Mouse (Mus musculus): ENCODE results near the gene Clec4a1.

Gene Clec4a1

GRCm38 (mm10) chr6:122921451-122921850 is at the start of gene Clec4a1:
Clec4a1 (plus strand) TSS chr6:122921848.
- no peak for DNase-seq

GRCm38 (mm10) chr6:122872800-122873199 is 48.8 kb upstream of the Clec4a1 start:
- DNase-seq: no peak

- DNase-seq: peak; percentile 86 to 90
Observed at GRCm38 (mm10) chr6:122873871-122874719, 47.6 kb upstream of the Clec4a1 start, which contains the start of gene Necap1. Necap1 (plus strand) TSS chr6:122874474.

- no peak for DNase-seq
Observed at GRCm38 (mm10) chr6:122874720-122875389, 46.8 kb upstream of the Clec4a1 start.

GRCm38 (mm10) chr6:122879141-122879735 is 42.4 kb upstream of the Clec4a1 start:
- no peak for DNase-seq

- DNase-seq: no peak
Observed at GRCm38 (mm10) chr6:122879781-122880505, 41.7 kb upstream of the Clec4a1 start.

- DNase-seq: no peak
Observed at GRCm38 (mm10) chr6:122881287-122881686, 40.4 kb upstream of the Clec4a1 start.

GRCm38 (mm10) chr6:122883603-122884002 is 38.0 kb upstream of the Clec4a1 start:
- DNase-seq: no peak

GRCm38 (mm10) chr6:122889599-122889998 is 32.0 kb upstream of the Clec4a1 start:
- no peak for DNase-seq

- DNase-seq: no peak
Observed at GRCm38 (mm10) chr6:122892442-122893049, 29.1 kb upstream of the Clec4a1 start.

GRCm38 (mm10) chr6:122919922-122920321 is 1.7 kb upstream of the Clec4a1 start:
- DNase-seq: no peak

- no peak for DNase-seq
Observed at GRCm38 (mm10) chr6:122934845-122935244, 13.2 kb downstream of the Clec4a1 start.

- DNase-seq: no peak
Observed at GRCm38 (mm10) chr6:122939618-122940017, 18.0 kb downstream of the Clec4a1 start.

GRCm38 (mm10) chr6:122946760-122947159 is 25.1 kb downstream of the Clec4a1 start:
- DNase-seq: no peak

- no peak for DNase-seq
Observed at GRCm38 (mm10) chr6:122952401-122952800, 30.8 kb downstream of the Clec4a1 start, which contains the start of gene Clec4a3. Clec4a3 (plus strand) TSS chr6:122952515.

- DNase-seq: no peak
Observed at GRCm38 (mm10) chr6:122964562-122964961, 42.9 kb downstream of the Clec4a1 start.

- DNase-seq: no peak
Observed at GRCm38 (mm10) chr6:122969048-122969447, 47.4 kb downstream of the Clec4a1 start.
